Mouse (Mus musculus) hindlimb bud, embryonic 11.5 days (tissue): ENCODE data around the gene Btrc.

Experiments used
- DNase-seq: peaks from one replicate; pipeline ENCODE4 v3.0.0-alpha.2; 2012; ENCODE audit warnings: low read depth, low spot score; ENCODE audit errors: extremely low spot score

The Btrc gene

GRCm38 (mm10) chr19:45573033-45573432 is 209.5 kb downstream of the Btrc start:
- DNase-seq = no peak

GRCm38 (mm10) chr19:45573861-45574267 is 210.3 kb downstream of the Btrc start:
- DNase-seq = no peak

- DNase-seq = no peak
These were observed 210.9 kb downstream of the Btrc start for GRCm38 (mm10) chr19:45574339-45574898.

GRCm38 (mm10) chr19:45574941-45575631 is 211.6 kb downstream of the Btrc start:
- DNase-seq = no peak

DNA sequence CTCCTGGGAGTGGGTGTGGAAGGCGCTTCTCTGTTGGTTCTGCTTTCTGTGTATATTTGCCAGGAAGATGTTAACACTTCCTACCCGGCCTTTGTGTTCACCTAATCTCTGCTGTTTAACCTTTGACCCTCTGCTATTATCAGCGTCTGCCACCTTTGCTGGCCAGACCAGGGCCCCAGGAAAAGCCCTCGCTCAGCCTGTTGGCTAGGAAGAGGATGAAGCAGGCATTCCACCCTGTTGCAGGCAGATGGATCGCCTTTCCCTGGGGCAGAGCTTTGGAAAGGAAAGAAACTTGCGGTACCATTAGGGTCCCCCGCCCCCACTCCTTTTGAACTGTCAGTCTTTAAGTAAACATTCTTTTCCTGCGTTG is 212.1 kb downstream of the Btrc start:
- no peak for DNase-seq

DNA sequence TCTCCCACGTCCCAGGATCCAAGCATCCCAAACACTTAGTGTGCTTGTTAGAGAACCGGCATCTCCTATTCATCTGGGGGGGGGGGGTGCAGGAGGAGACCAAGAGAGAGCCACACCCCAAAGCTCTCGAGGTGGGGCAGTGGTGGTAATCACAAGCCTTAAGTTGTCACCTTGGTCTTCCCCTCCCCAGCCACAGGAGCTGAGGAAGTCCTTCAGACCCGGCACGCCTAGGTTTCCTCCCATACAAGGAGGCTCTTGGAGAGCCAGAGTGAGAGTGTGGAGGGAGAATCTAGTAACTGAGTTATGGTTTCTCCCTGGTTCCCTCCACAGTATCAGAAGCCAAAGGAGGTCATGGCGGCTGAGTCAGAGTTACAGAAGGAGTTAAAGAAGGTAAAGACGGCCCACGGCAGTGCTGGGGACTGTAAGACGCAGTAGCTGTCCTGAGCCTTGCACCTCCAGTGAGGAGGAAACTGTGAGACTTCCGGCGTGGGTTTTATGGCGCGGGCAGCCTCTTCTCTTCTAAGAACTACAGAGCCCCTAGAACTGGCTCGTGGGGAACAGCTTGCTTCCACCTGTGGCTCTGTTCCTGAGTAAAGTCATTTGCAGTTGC is 213.7 kb downstream of the Btrc start:
- no peak for DNase-seq

DNA sequence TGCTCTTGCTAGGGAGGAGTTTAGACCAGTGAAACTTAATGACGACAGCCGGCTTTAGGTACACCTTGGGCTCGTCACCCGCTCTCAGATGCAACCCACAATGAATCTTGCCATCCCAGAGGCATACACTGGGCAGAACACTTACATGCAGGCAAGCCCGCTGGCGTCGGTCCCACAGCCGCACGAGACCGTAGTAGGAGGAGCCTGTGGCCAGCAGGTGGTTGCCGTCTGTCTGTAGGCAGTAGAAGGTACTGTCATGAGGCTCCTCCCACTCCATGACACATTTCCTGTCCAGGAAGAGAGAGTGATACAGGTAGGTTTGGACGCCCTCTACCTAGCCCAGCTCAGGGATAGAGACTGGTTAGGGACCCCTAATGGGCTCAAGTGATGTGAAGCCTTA is 215.4 kb downstream of the Btrc start:
- no peak for DNase-seq

DNA sequence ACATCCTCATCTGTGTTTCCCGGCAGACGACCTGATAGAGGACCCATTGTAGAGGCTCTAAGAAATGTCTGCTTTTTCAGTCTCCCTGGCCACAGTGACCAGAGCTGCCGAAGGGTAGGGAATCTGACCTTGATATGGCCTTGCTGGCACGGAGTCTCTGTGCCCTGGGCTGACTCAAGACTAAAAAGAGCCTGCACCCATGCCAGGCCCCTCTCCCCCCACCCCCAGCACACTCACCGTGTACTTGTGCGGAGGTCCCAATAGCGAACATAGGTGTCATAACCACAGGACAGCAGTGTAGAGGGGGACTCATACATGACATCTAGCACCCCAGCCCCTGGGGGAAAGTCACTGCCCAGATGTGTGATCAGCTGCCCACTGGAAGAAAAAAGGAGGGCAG is 215.9 kb downstream of the Btrc start:
- DNase-seq = no peak
